Mouse (Mus musculus) stomach, postnatal 0 days (tissue): ENCODE measurements at regions not wholly inside any gene's neighbourhood (a gene's known extent, or its start where the extent isn't known, plus 50 kb on each side); places are given as distances from the start of the nearest gene placed in this dataset.

Source experiments
- CTCF ChIP-seq: IDR thresholded peaks from 2 replicates; pipeline ENCODE4 v1.5.1; 2016; ENCODE audit warnings: antibody characterized with exemption, low read depth, mild to moderate bottlenecking, moderate library complexity
- EP300 ChIP-seq: optimal IDR thresholded peaks from 2 replicates; pipeline ENCODE3; 2016; ENCODE audit warnings: antibody characterized with exemption

GRCm38 (mm10) chr14:78383256-78383709 is 75.4 kb upstream of the Tnfsf11 start:
- TF ChIP-seq EP300 (no peak), CTCF (no peak)
